Mouse (Mus musculus) thymus, adult 2 months (tissue): ENCODE data around the gene Alg3.

Source experiments
- CTCF ChIP-seq: fragments of 200-500 bp; IDR thresholded peaks from 2 replicates; pipeline ENCODE4 v1.5.1; 2012; ENCODE audit warnings: mild to moderate bottlenecking, control low read depth, low read length, moderate library complexity, borderline replicate concordance; ENCODE audit not compliant: control insufficient read depth, poor library complexity, insufficient read depth; ENCODE audit errors: extremely low read depth
- POLR2A ChIP-seq: fragments of 200-500 bp; IDR thresholded peaks from 2 replicates; pipeline ENCODE4 v1.6.1; 2012; ENCODE audit warnings: mild to moderate bottlenecking, low read length, control low read depth, moderate library complexity; ENCODE audit not compliant: control insufficient read depth, poor library complexity, insufficient read depth; ENCODE audit errors: extremely low read depth

DNA sequence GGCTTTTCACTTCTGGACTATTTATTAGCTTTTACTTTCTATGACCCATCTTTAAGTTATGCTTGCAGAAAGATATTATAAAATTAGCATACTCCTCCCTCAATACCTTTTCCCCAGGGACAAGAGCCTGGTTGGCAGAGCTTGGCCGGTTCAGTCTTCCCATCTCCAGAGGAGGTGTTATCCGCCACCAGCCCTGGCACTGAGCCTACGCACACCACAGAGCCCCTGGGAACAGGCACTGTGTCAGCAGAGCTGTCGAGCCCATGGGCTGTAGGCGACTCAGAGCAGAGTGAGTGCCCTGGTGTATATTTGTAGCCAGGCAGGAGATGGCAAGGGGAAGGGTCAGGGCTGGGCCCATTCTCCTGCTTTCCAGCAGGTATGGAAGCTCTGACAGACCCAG lies 11.0 kb downstream of the Alg3 start:
- no peak for TF ChIP-seq CTCF
- TF ChIP-seq POLR2A: no peak
